Comparison of ENCODE assay signal across 7 mouse cellular contexts in the genomic region with DNA sequence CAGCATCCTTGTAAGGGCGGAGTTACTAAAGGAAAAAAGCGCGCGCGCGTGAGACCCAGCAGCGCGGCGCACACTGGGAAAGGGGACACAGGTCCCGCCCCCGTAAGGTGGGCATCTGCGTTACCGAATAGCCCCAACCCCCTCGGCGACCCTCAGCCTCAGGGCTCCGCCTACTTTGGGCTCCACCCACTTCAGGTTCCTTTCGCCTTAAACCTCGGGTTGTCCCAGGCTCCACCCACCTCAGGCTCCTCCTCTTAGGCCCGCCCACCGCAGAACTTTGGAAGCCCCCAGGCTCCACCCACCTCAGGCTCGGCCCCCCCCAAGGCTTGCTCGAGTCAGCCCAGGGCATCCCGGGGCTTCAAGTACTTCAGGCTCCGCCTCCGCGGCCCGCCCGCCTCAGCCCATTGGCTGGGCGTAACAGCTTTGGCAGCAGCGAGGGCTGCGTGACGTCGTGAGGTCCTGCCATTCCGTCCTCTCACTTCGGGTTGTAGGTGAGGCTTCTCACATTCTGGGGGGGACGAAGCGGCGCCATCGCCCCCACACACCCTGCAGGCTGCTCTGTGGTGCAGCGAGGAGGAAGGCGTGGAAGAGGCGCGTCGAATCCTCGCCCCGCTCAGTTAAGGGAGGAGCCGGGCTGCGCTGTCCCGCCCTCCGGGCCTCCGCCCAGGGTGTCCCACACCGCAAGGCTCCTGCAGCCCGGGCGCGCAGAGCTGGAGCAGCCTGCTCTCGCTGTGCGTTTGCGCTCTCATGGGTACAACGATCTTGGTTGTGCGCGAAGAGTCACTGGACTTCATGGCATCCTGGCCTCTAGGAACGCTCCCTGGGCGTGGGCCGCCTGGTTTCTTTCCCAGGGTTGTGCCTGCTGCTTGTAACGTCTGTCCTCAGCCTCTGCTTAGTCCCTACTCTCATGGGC. TPM values are rescaled to one million over a fixed set of nuclear protein-coding genes. Genes with fewer than 3 reads are reported as not detected.
DNase-seq lines count a peak whose midpoint lies in the region; ATAC-seq lines count a peak whose summit lies in the region.

No protein-coding gene starts in this region.

- intact Hi-C loops in left cerebral cortex, postnatal 36 days (cut with DNase I) = loop anchor here (5.0 kb wide), 3 partner anchors 233 to 1333 kb away; partner anchors contain the start of gene Gpbp1

- H3K4me2 ChIP-seq in intestine, embryonic 16.5 days (ENCODE audit: low read depth, low read length) = peak overlapping the region; percentile 92
- H3K4me2 ChIP-seq in midbrain, embryonic 11.5 days = peak overlapping the region; percentile 65

- under 1% methylated on average over 64 of the region's 65 CpGs for WGBS in intestine, embryonic 16.5 days
- WGBS in midbrain, embryonic 11.5 days = under 1% methylated on average over 64 of the region's 65 CpGs

- peak overlapping the region; percentile 71 for H3K4me3 ChIP-seq in intestine, embryonic 16.5 days (ENCODE audit: low read length)
- H3K4me3 ChIP-seq in midbrain, embryonic 11.5 days (ENCODE audit: low read depth, low read length) = peak overlapping the region; percentile 50

- no peaks in the 10 kb centered on the region for H3K27me3 ChIP-seq in intestine, embryonic 16.5 days (replicated peaks; ENCODE audit: control insufficient read depth, insufficient read depth, low read length)
- no peaks in the 10 kb centered on the region for H3K27me3 ChIP-seq in midbrain, embryonic 11.5 days (ENCODE audit: control insufficient read depth, insufficient read depth, low read length)

- H3K9me3 ChIP-seq in intestine, embryonic 16.5 days (ENCODE audit: control insufficient read depth, low read length) = peaks cover 4% of the 10 kb centered on the region; the same call in 1 of the 2 replicates
- peaks cover 4% of the 10 kb centered on the region; the same call in 1 of the 2 replicates for H3K9me3 ChIP-seq in midbrain, embryonic 11.5 days (ENCODE audit: control insufficient read depth, low read length)

- peak overlapping the region; percentile 78 for H3K9ac ChIP-seq in intestine, embryonic 16.5 days (ENCODE audit: low read depth, low read length)
- H3K9ac ChIP-seq in midbrain, embryonic 11.5 days (ENCODE audit: low read length) = peak overlapping the region; percentile 58

- no peaks in the 10 kb centered on the region for H3K36me3 ChIP-seq in intestine, embryonic 16.5 days (ENCODE audit: control insufficient read depth, insufficient read depth, low read length)
- H3K36me3 ChIP-seq in midbrain, embryonic 11.5 days (ENCODE audit: control insufficient read depth, insufficient read depth, low read length) = no peaks in the 10 kb centered on the region

- peak; percentile 99 for ATAC-seq in intestine, embryonic 16.5 days
- peak; percentile 99 for ATAC-seq in midbrain, embryonic 11.5 days (ENCODE audit: low FRiP score)

- H3K4me1 ChIP-seq in intestine, embryonic 16.5 days (ENCODE audit: control insufficient read depth, insufficient read depth, low read length) = peaks cover 9% of the 10 kb centered on the region
- no peaks in the 10 kb centered on the region for H3K4me1 ChIP-seq in midbrain, embryonic 11.5 days (ENCODE audit: control insufficient read depth, insufficient read depth, low read length)

- peak overlapping the region; percentile 90 for H3K27ac ChIP-seq in intestine, embryonic 16.5 days (ENCODE audit: low read length)
- no peak overlapping the region; the same call in 1 of the 2 replicates for H3K27ac ChIP-seq in midbrain, embryonic 11.5 days (ENCODE audit: low read depth, low read length)

- peak; percentile 98 for DNase-seq in adrenal gland, adult 8-10 months
- DNase-seq in embryo, embryonic 9.5 days (ENCODE audit: extremely low spot score) = peak; percentile 100
- DNase-seq in gastrocnemius, postnatal 4 days (ENCODE audit: low spot score in 2 of 2) = peak; percentile 91 to 98
- peak; percentile 91 to 94 for DNase-seq in left cerebral cortex, postnatal 36 days (ENCODE audit: low spot score in 2 of 2)
- DNase-seq in midbrain, embryonic 11.5 days (ENCODE audit: low spot score, missing footprints) = peak; percentile 100
- peak; percentile 95 for DNase-seq in skeletal muscle tissue, adult 2 months (ENCODE audit: low read depth, low spot score)

RNA-seq across cellular contexts. Expression of gene Mier3, which starts 44.6 kb away (rescaled TPM):
- total RNA-seq in adrenal gland, adult 8-10 months (2022) = 10 to 100 TPM; 35.1 to 49.7 (median 40.7) TPM
- total RNA-seq in gastrocnemius, postnatal 4 days (2021) = 10 to 100 TPM; 28.3 to 30.7 TPM
- polyA plus RNA-seq in intestine, embryonic 16.5 days (2015; fragmentation: Nextera tagmentation; extraction: Ambion mirVana) = 11.7 and 12.0 TPM in 2 replicates
- total RNA-seq in left cerebral cortex, postnatal 36 days (2021) = 10 to 100 TPM; 22.4 to 25.0 TPM
- polyA plus RNA-seq in midbrain, embryonic 11.5 days (2014; fragmentation: Nextera tagmentation; extraction: Ambion mirVana) = 25.6 and 29.9 TPM in 2 replicates
